ENCODE assay signal across 19 mouse cellular contexts in genomic region chr6:51632928-51633662, GRCm38 (mm10).
DNase-seq lines count a peak whose midpoint lies in the region; ATAC-seq and TF ChIP-seq lines count a peak whose summit lies in the region.
"Had no signal": no experiment of that assay in that cellular context is flagged by ENCODE, and none has a peak within 500 bp of the region (broad histone marks: within the 10 kb centered on the region; RNA-seq: fewer than 3 reads in every experiment).

No protein-coding gene starts in this region.

- H3K36me3 ChIP-seq in heart, embryonic 10.5 days = no peaks in the 10 kb centered on the region
- no peaks in the 10 kb centered on the region for H3K36me3 ChIP-seq in kidney, embryonic 14.5 days (ENCODE audit: control insufficient read depth, insufficient read depth, low read length)
- no peaks in the 10 kb centered on the region for H3K36me3 ChIP-seq in lung, postnatal 0 days (ENCODE audit: insufficient read depth, low read length)
- H3K36me3 ChIP-seq in liver, embryonic 15.5 days (replicated peaks) = no peaks in the 10 kb centered on the region
- H3K36me3 ChIP-seq: hindbrain, embryonic 12.5 days; limb, embryonic 12.5 days had no signal

- H3K27ac ChIP-seq in heart, embryonic 10.5 days = peak overlapping the region; percentile 77
- peak overlapping the region; percentile 7; the same call in 1 of the 2 replicates for H3K27ac ChIP-seq in kidney, embryonic 14.5 days (ENCODE audit: low read depth, low read length)
- peak overlapping the region; percentile 51; the same call in 1 of the 2 replicates for H3K27ac ChIP-seq in lung, postnatal 0 days (ENCODE audit: low read length)
- peak overlapping the region; percentile 53; the same call in 1 of the 2 replicates for H3K27ac ChIP-seq in liver, embryonic 15.5 days (replicated peaks)
- H3K27ac ChIP-seq: hindbrain, embryonic 12.5 days; left cerebral cortex, adult 2 months; limb, embryonic 12.5 days had no signal

- WGBS in heart, embryonic 10.5 days = 27% methylated on average over 4 of the region's 4 CpGs
- WGBS in kidney, embryonic 14.5 days = 63% methylated on average over 4 of the region's 4 CpGs
- WGBS in lung, postnatal 0 days = 50% methylated on average over 4 of the region's 4 CpGs
- 24% methylated on average over 4 of the region's 4 CpGs for WGBS in liver, embryonic 15.5 days (ENCODE audit: insufficient replicate concordance)

- TF ChIP-seq CTCF in lung, postnatal 0 days (IDR thresholded peaks at IDR 0.05) = no peak

- no peak overlapping the region for H3K4me2 ChIP-seq in kidney, embryonic 14.5 days (replicated peaks; ENCODE audit: low read depth, low read length)
- no peak overlapping the region for H3K4me2 ChIP-seq in lung, postnatal 0 days (replicated peaks; ENCODE audit: low read depth, low read length)
- H3K4me2 ChIP-seq in liver, embryonic 15.5 days = peak overlapping the region; percentile 48
- H3K4me2 ChIP-seq: hindbrain, embryonic 12.5 days; limb, embryonic 12.5 days had no signal

- H3K27me3 ChIP-seq in heart, embryonic 10.5 days (ENCODE audit: insufficient read depth, poor library complexity, severe bottlenecking) = no peaks in the 10 kb centered on the region
- no peaks in the 10 kb centered on the region for H3K27me3 ChIP-seq in kidney, embryonic 14.5 days (ENCODE audit: control insufficient read depth, insufficient read depth, low read length)
- H3K27me3 ChIP-seq in lung, postnatal 0 days (replicated peaks; ENCODE audit: insufficient read depth, low read length) = no peaks in the 10 kb centered on the region
- H3K27me3 ChIP-seq in liver, embryonic 15.5 days = 0 out of 2 replicates have a peak, but pooled peaks cover 3% of the 10 kb centered on the region
- H3K27me3 ChIP-seq: hindbrain, embryonic 12.5 days had no signal

- peak; percentile 63 for TF ChIP-seq EP300 in lung, postnatal 0 days (IDR thresholded peaks at IDR 0.05)

- peak overlapping the region; percentile 3; the same call in 1 of the 2 replicates for H3K4me3 ChIP-seq in heart, embryonic 10.5 days
- H3K4me3 ChIP-seq in kidney, embryonic 14.5 days (ENCODE audit: low read length) = no peak overlapping the region
- H3K4me3 ChIP-seq in lung, postnatal 0 days (ENCODE audit: low read depth, low read length) = no peak overlapping the region
- no peak overlapping the region for H3K4me3 ChIP-seq in liver, embryonic 15.5 days (replicated peaks)
- H3K4me3 ChIP-seq: erythroblast, embryonic 14.5 days; hindbrain, embryonic 12.5 days; left cerebral cortex, adult 2 months; limb, embryonic 12.5 days had no signal

- intact Hi-C loops in left cerebral cortex, postnatal 4 days (cut with DNase I) = no loop called here

- H3K9ac ChIP-seq in kidney, embryonic 14.5 days (ENCODE audit: low read depth, low read length) = no peak overlapping the region
- H3K9ac ChIP-seq in lung, postnatal 0 days (replicated peaks; ENCODE audit: low read depth) = no peak overlapping the region
- H3K9ac ChIP-seq in liver, embryonic 15.5 days = no peak overlapping the region
- H3K9ac ChIP-seq: hindbrain, embryonic 12.5 days; limb, embryonic 12.5 days had no signal

- no peak for ATAC-seq in kidney, embryonic 14.5 days (ENCODE audit: low FRiP score, low TSS enrichment)
- ATAC-seq in lung, postnatal 0 days = no peak
- ATAC-seq in liver, embryonic 15.5 days (ENCODE audit: insufficient read depth) = peak; percentile 56
- ATAC-seq: activated CD4-positive, CD25-positive, alpha-beta regulatory T cell, adult 4 months; forebrain, embryonic 16.5 days had no signal

- peaks cover 44% of the 10 kb centered on the region for H3K4me1 ChIP-seq in heart, embryonic 10.5 days
- peaks cover 4% of the 10 kb centered on the region; the same call in 1 of the 2 replicates for H3K4me1 ChIP-seq in kidney, embryonic 14.5 days (ENCODE audit: control insufficient read depth, insufficient read depth, low read length)
- no peaks in the 10 kb centered on the region for H3K4me1 ChIP-seq in lung, postnatal 0 days (ENCODE audit: insufficient read depth, low read depth, low read length)
- peaks cover 47% of the 10 kb centered on the region for H3K4me1 ChIP-seq in liver, embryonic 15.5 days (replicated peaks)
- H3K4me1 ChIP-seq: limb, embryonic 12.5 days had no signal

- DNase-seq in heart, embryonic 10.5 days (ENCODE audit: low spot score) = no peak
- no peak for DNase-seq in heart, adult 9 months (ENCODE audit: low spot score in 2 of 2)
- no peak for DNase-seq in kidney, postnatal 10 days
- no peak for DNase-seq in lung, postnatal 0 days (ENCODE audit: low spot score)
- DNase-seq in lung, postnatal 25 days (ENCODE audit: low spot score) = no peak
- no peak for DNase-seq in left cerebral cortex, postnatal 4 days
- DNase-seq: adrenal gland, postnatal 25 days; cerebellum, postnatal 14 days; kidney, adult 2 months; retina, postnatal 1 day; thymus, adult 2 months had no signal

- H3K9me3 ChIP-seq in heart, embryonic 10.5 days = no peaks in the 10 kb centered on the region
- no peaks in the 10 kb centered on the region for H3K9me3 ChIP-seq in kidney, embryonic 14.5 days (ENCODE audit: control insufficient read depth, low read length)
- H3K9me3 ChIP-seq in lung, postnatal 0 days (ENCODE audit: low read length) = no peaks in the 10 kb centered on the region
- H3K9me3 ChIP-seq in liver, embryonic 15.5 days (replicated peaks) = no peaks in the 10 kb centered on the region
- H3K9me3 ChIP-seq: hindbrain, embryonic 12.5 days; limb, embryonic 12.5 days had no signal

Comparison
In these comparisons a context has a peak if more than half of its experiments do, and no peak if none do; other contexts are left out.
1. H3K27ac ChIP-seq: peak in every context shown above with its lines; median percentile 77 in heart, embryonic 10.5 days; 53 in liver, embryonic 15.5 days; 51 in lung, postnatal 0 days; 7 in kidney, embryonic 14.5 days.